Mouse (Mus musculus) midbrain, embryonic 16.5 days (tissue): ENCODE measurements around the gene 1700001J03Rik. TPM values are rescaled to one million over a fixed set of nuclear protein-coding genes. Genes with fewer than 3 reads are reported as not detected.
"Not testable (repeated sequence)": the region's sequence is repeated elsewhere in the genome, so short reads cannot be mapped to it uniquely, and the experiment has no call there.

Source experiments
- ATAC-seq: fragments of 200-750 bp; cut with Nextera tagmentation; 2 replicates; pipeline ENCODE4 v1.8.0; 2017; ENCODE audit warnings: moderate TSS enrichment
- H3K27ac ChIP-seq: fragments of 300-500 bp; sonication (generic); 2 replicates; pipeline ENCODE4 v1.5.1; 2014; ENCODE audit warnings: mild to moderate bottlenecking, low read length, mixed read lengths
- H3K27me3 ChIP-seq: fragments of 300-500 bp; sonication (generic); 2 replicates; pipeline ENCODE4 v1.6.1; 2014; ENCODE audit warnings: low read depth, low read length, mixed read lengths; ENCODE audit not compliant: control insufficient read depth, insufficient read depth
- H3K36me3 ChIP-seq: fragments of 300-500 bp; sonication (generic); 2 replicates; pipeline ENCODE4 v1.6.1; 2014; ENCODE audit warnings: mild to moderate bottlenecking, low read length, moderate library complexity, mixed read lengths; ENCODE audit not compliant: control insufficient read depth, insufficient read depth
- H3K4me1 ChIP-seq: fragments of 300-500 bp; sonication (generic); 2 replicates; pipeline ENCODE4 v1.6.1; 2014; ENCODE audit warnings: mild to moderate bottlenecking, low read length, mixed read lengths; ENCODE audit not compliant: control insufficient read depth, insufficient read depth
- H3K4me2 ChIP-seq: fragments of 300-500 bp; sonication (generic); 2 replicates; pipeline ENCODE4 v1.6.1; 2014; ENCODE audit warnings: mild to moderate bottlenecking, low read length, mixed read lengths
- H3K4me3 ChIP-seq: fragments of 300-500 bp; sonication (generic); 2 replicates; pipeline ENCODE4 v1.5.1; 2014; ENCODE audit warnings: low read depth, mild to moderate bottlenecking, low read length, moderate library complexity, mixed read lengths
- H3K9ac ChIP-seq: fragments of 300-500 bp; sonication (generic); 2 replicates; pipeline ENCODE4 v1.6.1; 2014; ENCODE audit warnings: low read depth, low read length, mixed read lengths
- H3K9me3 ChIP-seq: fragments of 300-500 bp; sonication (generic); replicated peaks from 2 replicates; pipeline ENCODE4 v1.6.1; 2014; ENCODE audit warnings: mild to moderate bottlenecking, low read length, mixed read lengths; ENCODE audit not compliant: control insufficient read depth, poor library complexity, severe bottlenecking
- WGBS: fragments of 180-500 bp; shearing (Covaris S2); extraction: QIAGEN DNeasy Blood & Tissue Kit; methylation state at CpG from one replicate; pipeline ENCODE4 v1.1.7; 2014; 5-methylcytosine and 5-hydroxymethylcytosine counted together
- polyA plus RNA-seq: library from polyadenylated mRNA; unstranded; fragments of >200 nt; fragmentation: Nextera tagmentation; extraction: Ambion mirVana; gene quantifications from 2 replicates; pipeline ENCODE4 v1.2.1, GENCODE M21; 2015

The 1700001J03Rik gene
- not detected in 2 replicates for polyA plus RNA-seq

GRCm38 (mm10) chr5:146185204-146185603 lies at the start of gene 1700001J03Rik:
1700001J03Rik (minus strand) TSS chr5:146185304.
- WGBS, result 80% methylated on average over 4 of the region's 4 CpGs
- not testable (repeated sequence) for H3K4me1 ChIP-seq, H3K36me3 ChIP-seq, H3K27me3 ChIP-seq, H3K9me3 ChIP-seq, H3K4me2 ChIP-seq, H3K9ac ChIP-seq, H3K27ac ChIP-seq, H3K4me3 ChIP-seq, ATAC-seq

GRCm38 (mm10) chr5:146234336-146234735 lies 49.2 kb upstream of the 1700001J03Rik start:
- H3K27me3 ChIP-seq, result no peaks in the 10 kb centered on the region
- H3K27ac ChIP-seq, result no peak overlapping the region
- ATAC-seq, result no peak
- peaks cover 28% of the 10 kb centered on the region for H3K4me1 ChIP-seq
- H3K4me2 ChIP-seq, result no peak overlapping the region
- H3K4me3 ChIP-seq, result no peak overlapping the region
- H3K9me3 ChIP-seq, result no peaks in the 10 kb centered on the region
- 88% methylated on average over 1 of the region's 1 CpGs for WGBS
- no peak overlapping the region for H3K9ac ChIP-seq
- no peaks in the 10 kb centered on the region for H3K36me3 ChIP-seq

GRCm38 (mm10) chr5:146232816-146233215 lies 47.7 kb upstream of the 1700001J03Rik start:
- H3K9ac ChIP-seq, result peak overlapping the region; percentile 48
- no peaks in the 10 kb centered on the region for H3K27me3 ChIP-seq
- H3K4me1 ChIP-seq, result peaks cover 28% of the 10 kb centered on the region
- peak overlapping the region; percentile 87 for H3K4me2 ChIP-seq
- H3K4me3 ChIP-seq, result peak overlapping the region; percentile 79
- H3K27ac ChIP-seq, result no peak overlapping the region
- H3K36me3 ChIP-seq, result no peaks in the 10 kb centered on the region
- H3K9me3 ChIP-seq, result no peaks in the 10 kb centered on the region
- 55% methylated on average over 11 of the region's 11 CpGs for WGBS
- no peak for ATAC-seq

- no peak for ATAC-seq
- Histone ChIP-seq H3K4me2 (peak overlapping the region; percentile 87), H3K9ac (peak overlapping the region; percentile 89), H3K27ac (0 out of 2 replicates have a peak overlapping the region, but pooled peaks have one; percentile 28), H3K4me3 (peak overlapping the region; percentile 79), H3K9me3 (no peaks in the 10 kb centered on the region), H3K4me1 (peaks cover 28% of the 10 kb centered on the region), H3K27me3 (no peaks in the 10 kb centered on the region), H3K36me3 (no peaks in the 10 kb centered on the region)
- WGBS, result 29% methylated on average over 6 of the region's 6 CpGs
Measured at GRCm38 (mm10) chr5:146232056-146232675, 47.1 kb upstream of the 1700001J03Rik start.

GRCm38 (mm10) chr5:146231655-146231996 lies 46.5 kb upstream of the 1700001J03Rik start:
- Histone ChIP-seq H3K27ac (peak overlapping the region; percentile 96), H3K27me3 (no peaks in the 10 kb centered on the region), H3K36me3 (no peaks in the 10 kb centered on the region), H3K4me1 (peaks cover 28% of the 10 kb centered on the region), H3K4me2 (peak overlapping the region; percentile 87), H3K4me3 (peak overlapping the region; percentile 79), H3K9ac (peak overlapping the region; percentile 89), H3K9me3 (no peaks in the 10 kb centered on the region)
- WGBS, result under 1% methylated on average over 19 of the region's 19 CpGs
- ATAC-seq, result no peak; the same call in none of the 2 replicates

- H3K9me3 ChIP-seq, result no peaks in the 10 kb centered on the region
- ATAC-seq, result peak; percentile 94
- peak within 1 kb of the TSS; percentile 96 for H3K27ac ChIP-seq
- no peaks in the 10 kb centered on the region for H3K27me3 ChIP-seq
- no peaks in the 10 kb centered on the region for H3K36me3 ChIP-seq
- H3K4me3 ChIP-seq, result peak within 1 kb of the TSS; percentile 79
- under 1% methylated on average over 75 of the region's 102 CpGs for WGBS
- peak within 1 kb of the TSS; percentile 89 for H3K9ac ChIP-seq
- H3K4me2 ChIP-seq, result peak within 1 kb of the TSS; percentile 87
- H3K4me1 ChIP-seq, result peaks cover 25% of the 10 kb centered on the region
Measured at GRCm38 (mm10) chr5:146230864-146231654, 46.0 kb upstream of the 1700001J03Rik start, which contains the start of gene Cdk8. Cdk8 (plus strand) TSS chr5:146231230.

GRCm38 (mm10) chr5:146229869-146230650 lies 45.0 kb upstream of the 1700001J03Rik start:
- WGBS, result 61% methylated on average over 16 of the region's 17 CpGs
- Histone ChIP-seq H3K4me2 (peak overlapping the region; percentile 67), H3K9me3 (no peaks in the 10 kb centered on the region), H3K4me1 (peaks cover 22% of the 10 kb centered on the region), H3K27ac (peak overlapping the region; percentile 96), H3K27me3 (no peaks in the 10 kb centered on the region), H3K4me3 (peak overlapping the region; percentile 79), H3K36me3 (no peaks in the 10 kb centered on the region), H3K9ac (peak overlapping the region; percentile 89)
- ATAC-seq, result peak; percentile 9

- H3K4me2 ChIP-seq, result no peak overlapping the region
Measured at GRCm38 (mm10) chr5:146227496-146227895, 42.4 kb upstream of the 1700001J03Rik start.

More at GRCm38 (mm10) chr5:146227496-146227895, 42.4 kb upstream of the 1700001J03Rik start:
- no peak for ATAC-seq
- Histone ChIP-seq H3K27ac (no peak overlapping the region), H3K4me3 (no peak overlapping the region), H3K36me3 (no peaks in the 10 kb centered on the region), H3K9ac (no peak overlapping the region), H3K27me3 (no peaks in the 10 kb centered on the region), H3K4me1 (peaks cover 5% of the 10 kb centered on the region), H3K9me3 (no peaks in the 10 kb centered on the region)
- WGBS, result 87% methylated on average over 8 of the region's 8 CpGs
